Mouse (Mus musculus): Measurements from ENCODE around the gene Farp1. TPM values are rescaled to one million over a fixed set of nuclear protein-coding genes. Genes with fewer than 3 reads are reported as not detected.

The Farp1 gene
- polyA plus RNA-seq, 2 experiments, result 43.3 to 78.5 TPM

DNA sequence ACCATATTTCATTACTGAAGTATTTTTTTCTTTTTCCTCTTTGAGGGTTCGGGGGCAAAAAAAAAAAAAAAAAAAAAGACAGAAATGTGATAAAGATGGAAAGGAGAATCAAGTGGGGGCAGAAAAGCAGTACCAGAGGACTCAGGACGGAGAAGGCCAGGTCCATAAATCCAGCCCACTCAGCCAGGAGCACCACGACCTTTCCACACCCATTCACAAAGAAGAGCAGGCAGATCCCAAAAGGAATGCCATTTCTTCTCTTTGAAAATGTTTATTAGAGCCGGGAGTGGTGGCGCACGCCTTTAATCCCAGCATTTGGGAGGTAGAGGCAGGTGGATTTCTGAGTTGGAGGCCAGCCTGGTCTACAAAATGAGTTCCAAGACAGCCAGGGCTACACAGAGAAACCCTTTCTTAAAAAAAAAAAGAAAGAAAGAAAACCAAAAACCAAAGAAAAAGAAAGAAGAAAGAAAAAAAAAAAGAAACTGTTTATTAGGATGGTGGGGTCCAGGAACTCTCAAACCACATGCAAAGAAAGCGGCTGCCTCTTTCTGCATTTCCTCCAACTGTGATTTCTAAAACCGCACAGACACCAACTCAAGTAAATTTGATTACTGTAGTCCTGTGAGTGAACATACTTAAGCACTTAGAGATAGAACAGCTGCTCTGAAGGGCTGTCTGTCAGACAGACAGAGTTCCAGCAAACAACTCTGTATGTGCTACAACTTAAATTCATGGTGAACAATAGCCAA is 270.5 kb downstream of the Farp1 start:
- Histone ChIP-seq H3K4me1 (ENCODE audit: control insufficient read depth, insufficient read depth, low read length) (peaks cover 8% of the 10 kb centered on the region), H3K27me3 (ENCODE audit: control insufficient read depth, insufficient read depth, low read length) (no peaks in the 10 kb centered on the region), H3K9me3 (ENCODE audit: control insufficient read depth, low read length) (no peaks in the 10 kb centered on the region), H3K9ac (ENCODE audit: low read depth, low read length, severe bottlenecking) (no peak overlapping the region), H3K4me3 (replicated peaks; ENCODE audit: low read length) (no peak overlapping the region), H3K36me3 (ENCODE audit: control insufficient read depth, insufficient read depth, low read length) (peaks cover 28% of the 10 kb centered on the region), H3K4me2 (replicated peaks; ENCODE audit: low read depth, low read length, severe bottlenecking) (no peak overlapping the region), H3K27ac (replicated peaks; ENCODE audit: low read depth, low read length) (no peak overlapping the region)
- WGBS, result 63% methylated on average over 8 of the region's 8 CpGs
- ATAC-seq (ENCODE audit: low FRiP score, low read depth) (no peak), DNase-seq (ENCODE audit: low spot score) (no peak)
- TF ChIP-seq POLR2A (IDR thresholded peaks at IDR 0.05; ENCODE audit: borderline replicate concordance, extremely low read depth, insufficient read depth, insufficient read length), result no peak

DNA sequence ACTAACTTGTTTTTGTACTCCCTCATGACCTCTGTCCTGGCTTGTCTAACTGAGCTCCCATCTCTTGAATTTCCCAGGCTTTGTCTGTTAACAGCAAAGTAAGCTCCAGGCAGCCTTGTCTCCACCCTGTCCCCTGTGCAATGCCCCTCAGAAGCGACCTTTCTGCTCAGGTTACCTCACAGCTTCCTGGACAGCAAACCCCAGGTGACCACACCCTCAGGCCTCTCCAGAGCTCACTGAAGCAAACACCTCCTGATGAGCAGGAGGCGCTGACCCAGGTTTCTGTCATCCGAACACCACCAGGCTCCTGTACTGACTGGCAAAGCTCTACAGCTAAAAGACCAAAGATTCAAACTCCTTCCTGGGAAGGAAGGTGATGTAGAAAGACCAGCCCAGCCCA is 274.9 kb downstream of the Farp1 start:
- Histone ChIP-seq H3K4me1 (ENCODE audit: control insufficient read depth, insufficient read depth, low read length) (peaks cover 7% of the 10 kb centered on the region), H3K9me3 (ENCODE audit: control insufficient read depth, low read length) (no peaks in the 10 kb centered on the region), H3K27ac (replicated peaks; ENCODE audit: low read depth, low read length) (no peak overlapping the region), H3K4me2 (replicated peaks; ENCODE audit: low read depth, low read length, severe bottlenecking) (no peak overlapping the region), H3K4me3 (replicated peaks; ENCODE audit: low read length) (no peak overlapping the region), H3K27me3 (ENCODE audit: control insufficient read depth, insufficient read depth, low read length) (no peaks in the 10 kb centered on the region), H3K9ac (ENCODE audit: low read depth, low read length, severe bottlenecking) (no peak overlapping the region), H3K36me3 (ENCODE audit: control insufficient read depth, insufficient read depth, low read length) (peaks cover 8% of the 10 kb centered on the region)
- TF ChIP-seq POLR2A (IDR thresholded peaks at IDR 0.05; ENCODE audit: borderline replicate concordance, extremely low read depth, insufficient read depth, insufficient read length), result no peak
- ATAC-seq (ENCODE audit: low FRiP score, low read depth) (no peak), DNase-seq (ENCODE audit: low spot score) (no peak)
- WGBS, result 68% methylated on average over 3 of the region's 3 CpGs

DNA sequence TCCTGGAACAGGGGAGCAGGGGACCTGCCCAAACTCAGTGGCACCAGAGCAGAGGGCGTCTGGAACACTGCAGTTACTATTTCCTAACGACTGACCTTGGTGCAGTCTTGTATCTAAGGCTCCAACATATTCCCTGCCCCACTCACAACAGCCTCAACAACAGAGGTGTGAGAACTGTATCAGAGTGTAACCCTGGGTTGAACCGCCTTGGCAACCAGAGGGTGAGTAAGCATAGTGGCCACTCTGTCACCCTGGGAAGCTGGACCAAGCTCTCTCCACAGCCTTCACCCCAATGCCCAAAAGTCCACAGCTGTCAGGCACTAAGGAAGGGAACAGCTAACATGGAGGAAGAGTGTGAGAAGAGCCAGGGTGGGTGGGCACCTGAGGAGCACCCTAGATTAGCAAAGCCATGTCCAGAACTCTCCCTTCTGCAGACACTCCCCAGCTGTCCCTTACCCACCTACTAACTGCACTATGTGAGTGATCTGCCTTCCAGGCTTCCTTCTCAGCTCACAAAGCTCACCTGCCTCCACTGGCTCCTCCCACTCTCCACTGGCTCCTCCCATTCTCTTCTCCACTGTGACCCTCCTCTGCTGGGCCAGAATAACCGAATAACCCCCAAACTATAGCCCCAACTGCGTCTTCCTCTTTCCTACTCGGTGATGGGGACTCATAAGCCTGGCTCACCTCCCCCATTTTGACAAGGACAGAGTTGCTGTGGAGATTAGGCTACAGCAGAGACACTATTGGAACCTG is 275.5 kb downstream of the Farp1 start:
- H3K4me1 ChIP-seq (ENCODE audit: control insufficient read depth, insufficient read depth, low read length), result peaks cover 13% of the 10 kb centered on the region
- peaks cover 8% of the 10 kb centered on the region for H3K36me3 ChIP-seq (ENCODE audit: control insufficient read depth, insufficient read depth, low read length)
- H3K4me3 ChIP-seq (replicated peaks; ENCODE audit: low read length), result no peak overlapping the region
- H3K27me3 ChIP-seq (ENCODE audit: control insufficient read depth, insufficient read depth, low read length), result no peaks in the 10 kb centered on the region
- no peak overlapping the region for H3K9ac ChIP-seq (ENCODE audit: low read depth, low read length, severe bottlenecking)
- ATAC-seq (ENCODE audit: low FRiP score, low read depth) (no peak), DNase-seq (ENCODE audit: low spot score) (no peak)
- no peak overlapping the region for H3K4me2 ChIP-seq (replicated peaks; ENCODE audit: low read depth, low read length, severe bottlenecking)
- no peak for TF ChIP-seq POLR2A (IDR thresholded peaks at IDR 0.05; ENCODE audit: borderline replicate concordance, extremely low read depth, insufficient read depth, insufficient read length)
- no peak overlapping the region for H3K27ac ChIP-seq (replicated peaks; ENCODE audit: low read depth, low read length)
- 82% methylated on average over 6 of the region's 6 CpGs for WGBS
- H3K9me3 ChIP-seq (ENCODE audit: control insufficient read depth, low read length), result no peaks in the 10 kb centered on the region

DNA sequence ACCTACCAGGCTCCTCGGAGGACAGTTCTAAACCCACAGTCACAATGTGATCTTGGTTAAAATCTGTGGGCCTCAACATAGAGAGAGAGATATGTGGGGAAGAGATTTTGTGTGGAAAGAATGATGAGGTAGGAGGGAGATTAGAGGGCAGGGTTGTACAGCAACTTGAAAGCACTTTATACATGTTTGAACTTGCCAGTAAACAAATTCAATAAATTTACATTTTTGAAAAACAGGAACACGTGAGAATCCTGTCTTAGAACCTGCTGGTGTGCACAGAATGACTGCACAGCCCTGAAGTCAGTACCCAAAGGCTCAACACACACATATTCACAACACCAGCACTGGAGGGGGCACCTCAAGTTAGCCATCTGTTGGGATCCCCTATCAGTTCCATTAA is 276.1 kb downstream of the Farp1 start:
- 73% methylated on average over 2 of the region's 2 CpGs for WGBS
- no peak for TF ChIP-seq POLR2A (IDR thresholded peaks at IDR 0.05; ENCODE audit: borderline replicate concordance, extremely low read depth, insufficient read depth, insufficient read length)
- no peak for ATAC-seq (ENCODE audit: low FRiP score, low read depth)
- DNase-seq (ENCODE audit: low spot score), result no peak
- peaks cover 15% of the 10 kb centered on the region for H3K4me1 ChIP-seq (ENCODE audit: control insufficient read depth, insufficient read depth, low read length)
- no peaks in the 10 kb centered on the region for H3K9me3 ChIP-seq (ENCODE audit: control insufficient read depth, low read length)
- H3K4me3 ChIP-seq (replicated peaks; ENCODE audit: low read length), result no peak overlapping the region
- no peak overlapping the region for H3K9ac ChIP-seq (ENCODE audit: low read depth, low read length, severe bottlenecking)
- H3K27ac ChIP-seq (replicated peaks; ENCODE audit: low read depth, low read length), result no peak overlapping the region
- peaks cover 8% of the 10 kb centered on the region for H3K36me3 ChIP-seq (ENCODE audit: control insufficient read depth, insufficient read depth, low read length)
- H3K27me3 ChIP-seq (ENCODE audit: control insufficient read depth, insufficient read depth, low read length), result no peaks in the 10 kb centered on the region
- no peak overlapping the region for H3K4me2 ChIP-seq (replicated peaks; ENCODE audit: low read depth, low read length, severe bottlenecking)

DNA sequence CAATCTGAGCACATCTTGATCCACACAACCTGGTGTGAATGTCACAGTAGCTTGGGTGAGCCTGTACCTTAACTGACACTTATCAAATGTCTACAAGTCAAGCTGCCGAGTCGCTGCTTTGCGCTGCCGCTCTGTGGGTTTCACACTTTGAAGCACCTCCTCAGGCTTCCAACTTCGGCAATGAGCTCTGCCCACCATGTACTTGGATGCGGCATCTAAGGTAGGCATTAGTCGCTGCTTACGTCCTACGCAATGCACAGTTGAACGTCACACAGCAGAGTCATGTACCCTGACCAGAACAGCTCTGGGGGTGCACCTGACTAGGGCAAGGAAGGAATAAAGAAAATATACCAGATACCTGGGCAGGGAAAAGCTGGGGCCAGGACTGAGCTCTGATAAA is 278.3 kb downstream of the Farp1 start:
- ATAC-seq (ENCODE audit: low FRiP score, low read depth) (no peak), DNase-seq (ENCODE audit: low spot score) (no peak)
- Histone ChIP-seq H3K27ac (replicated peaks; ENCODE audit: low read depth, low read length) (no peak overlapping the region), H3K27me3 (ENCODE audit: control insufficient read depth, insufficient read depth, low read length) (no peaks in the 10 kb centered on the region), H3K4me3 (replicated peaks; ENCODE audit: low read length) (no peak overlapping the region), H3K9me3 (ENCODE audit: control insufficient read depth, low read length) (no peaks in the 10 kb centered on the region), H3K9ac (ENCODE audit: low read depth, low read length, severe bottlenecking) (no peak overlapping the region), H3K4me1 (ENCODE audit: control insufficient read depth, insufficient read depth, low read length) (peaks cover 29% of the 10 kb centered on the region), H3K36me3 (ENCODE audit: control insufficient read depth, insufficient read depth, low read length) (no peaks in the 10 kb centered on the region), H3K4me2 (replicated peaks; ENCODE audit: low read depth, low read length, severe bottlenecking) (no peak overlapping the region)
- TF ChIP-seq POLR2A (IDR thresholded peaks at IDR 0.05; ENCODE audit: borderline replicate concordance, extremely low read depth, insufficient read depth, insufficient read length), result no peak
- WGBS, result 97% methylated on average over 10 of the region's 10 CpGs

Data from limb, embryonic 14.5 days (tissue).